Mouse (Mus musculus) adrenal gland, adult 18-20 months (tissue): ENCODE measurements around the gene Hsd17b14. TPM values are rescaled to one million over a fixed set of nuclear protein-coding genes. Genes with fewer than 3 reads are reported as not detected.
"Not testable (repeated sequence)": the region's sequence is repeated elsewhere in the genome, so short reads cannot be mapped to it uniquely, and the experiment has no call there.

Experiments
- DNase-seq, 2 experiments: peaks; one replicate each; pipeline ENCODE4 v3.0.0; 2021 to 2022; ENCODE audit warnings: low spot score in 2 of 2
- long read RNA-seq, 2 experiments: library from polyadenylated mRNA; stranded (forward); transcript quantifications; one replicate each; pipeline ENCODE4 v2.0.0; 2021
- total RNA-seq, 2 experiments: library from RNA; stranded (reverse); gene quantifications; 1 replicate in 1 of 2; 2 replicates in 1 of 2; pipeline ENCODE4 v1.2.3; 2021

Gene Hsd17b14
- 1 to 10 TPM in 1 of 2 experiments, under 1 TPM in 1; 0.83 to 3.0 TPM for total RNA-seq
- long read RNA-seq, experiment 1, partial matches to known transcripts, result 0 of 1 reads
- long read RNA-seq, experiment 1, other reads (novel, unspliced or antisense), result 1 of 1 reads
- long read RNA-seq, experiment 2, partial matches to known transcripts, result 0 of 2 reads
- long read RNA-seq, experiment 2, other reads (novel, unspliced or antisense), result 0 of 2 reads

GRCm38 (mm10) chr7:45554744-45555143 is at the start of gene Hsd17b14:
Gene Hsd17b14, plus strand, starts transcription at chr7:45554893.
- DNase-seq, result no peak

- no peak for DNase-seq
Measured at GRCm38 (mm10) chr7:45507583-45507982, 47.1 kb upstream of the Hsd17b14 start.

DNA sequence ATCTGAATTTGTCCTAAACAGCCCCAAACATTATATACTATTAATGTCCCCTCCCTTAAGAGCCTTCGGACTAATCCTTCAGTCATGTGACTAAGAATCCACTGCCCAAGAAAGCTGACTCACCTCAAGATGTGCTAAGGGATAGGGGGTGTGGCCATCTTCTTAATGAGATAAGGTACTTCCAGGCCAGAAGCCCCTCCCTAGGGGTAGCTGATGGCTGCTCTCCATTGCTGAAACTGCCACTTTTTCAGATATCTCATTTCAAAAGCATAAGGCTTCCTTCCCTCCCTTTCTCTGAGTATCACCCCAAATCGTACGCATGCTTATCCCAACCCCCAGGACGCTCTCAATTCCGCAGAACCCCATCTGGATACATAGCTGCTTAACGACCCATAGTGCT is 46.1 kb upstream of the Hsd17b14 start:
- no peak for DNase-seq

- DNase-seq, result no peak
Measured at GRCm38 (mm10) chr7:45509181-45509882, 45.4 kb upstream of the Hsd17b14 start.

GRCm38 (mm10) chr7:45509912-45510787 is 44.5 kb upstream of the Hsd17b14 start, which contains the start of gene Nucb1:
Gene Nucb1, minus strand, starts transcription at chr7:45510406.
- DNase-seq, result peak; percentile 84 to 86

- DNase-seq, result no peak
Measured at GRCm38 (mm10) chr7:45514411-45514810, 40.3 kb upstream of the Hsd17b14 start.

DNA sequence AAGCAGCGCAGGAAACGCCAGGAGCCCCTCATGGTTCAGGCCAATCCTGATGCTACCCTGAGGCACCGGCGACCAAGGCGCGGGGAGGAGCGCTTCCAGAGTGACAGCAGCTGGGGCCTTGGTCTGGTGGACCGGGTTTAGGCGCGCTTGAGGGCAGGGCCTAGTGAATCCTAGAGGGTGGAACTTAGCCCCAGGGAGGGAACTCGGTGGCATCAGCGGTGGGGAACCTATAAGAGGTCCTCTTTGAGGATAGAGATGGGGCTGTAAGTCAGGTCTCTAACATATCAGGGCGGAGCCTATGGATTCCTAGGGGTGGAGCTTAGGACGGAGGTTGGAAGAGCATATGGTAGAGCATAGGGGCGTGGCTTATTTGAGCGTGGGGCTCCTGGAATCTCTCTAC is 39.3 kb upstream of the Hsd17b14 start:
- no peak for DNase-seq

- not testable (repeated sequence) for DNase-seq
Measured at GRCm38 (mm10) chr7:45516846-45517245, 37.8 kb upstream of the Hsd17b14 start.

- DNase-seq, result no peak
Measured at GRCm38 (mm10) chr7:45518618-45519017, 36.1 kb upstream of the Hsd17b14 start.

- DNase-seq, result no peak
Measured at GRCm38 (mm10) chr7:45519345-45520120, 35.2 kb upstream of the Hsd17b14 start.

DNA sequence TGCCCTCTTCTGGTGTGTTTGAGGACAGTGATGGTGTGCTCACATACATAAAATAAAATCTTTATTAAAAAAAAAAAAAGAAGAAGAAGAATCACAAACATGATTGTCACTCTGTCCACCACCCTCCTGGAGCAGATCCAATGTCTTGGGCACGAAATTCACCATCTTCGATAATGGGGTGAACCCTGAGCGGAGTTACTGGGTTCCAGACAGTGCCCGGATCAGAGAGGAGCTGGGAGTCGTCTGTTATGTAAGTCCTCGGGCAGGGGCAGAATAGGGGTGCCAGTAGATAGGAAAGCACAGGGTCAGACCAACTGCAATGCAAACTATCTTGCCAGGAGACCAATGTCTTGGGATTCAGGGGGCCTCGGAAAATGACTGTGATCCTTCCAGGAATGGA is 34.1 kb upstream of the Hsd17b14 start:
- no peak for DNase-seq

- peak; percentile 69 to 80 for DNase-seq
Measured at GRCm38 (mm10) chr7:45521728-45522184, 32.9 kb upstream of the Hsd17b14 start.

DNA sequence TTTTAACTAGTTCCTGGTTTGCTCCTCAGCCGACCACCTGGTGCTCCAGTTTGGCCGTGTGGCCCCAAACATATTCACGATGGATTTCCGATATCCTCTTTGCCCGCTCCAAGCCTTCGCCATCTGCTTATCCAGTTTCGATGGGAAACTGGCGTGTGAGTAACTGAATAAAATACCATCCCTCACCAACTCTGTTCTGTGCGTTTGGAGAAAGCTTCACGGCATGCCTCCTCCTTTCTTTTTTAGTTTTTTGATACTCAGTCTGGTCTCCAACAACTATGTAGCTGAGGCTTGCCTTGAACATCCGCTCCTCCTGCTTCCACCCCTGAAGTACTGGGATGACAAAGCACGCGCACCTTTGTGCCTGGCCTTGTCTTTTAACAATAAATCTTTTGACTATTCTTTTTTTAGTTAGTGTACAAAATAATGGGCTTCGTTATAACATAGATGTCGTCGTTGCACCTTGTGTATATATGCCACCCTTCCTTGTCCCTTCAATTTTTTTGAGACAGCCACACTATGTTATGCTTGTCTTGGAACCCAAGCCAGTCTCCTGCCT is 32.4 kb upstream of the Hsd17b14 start:
- no peak for DNase-seq

DNA sequence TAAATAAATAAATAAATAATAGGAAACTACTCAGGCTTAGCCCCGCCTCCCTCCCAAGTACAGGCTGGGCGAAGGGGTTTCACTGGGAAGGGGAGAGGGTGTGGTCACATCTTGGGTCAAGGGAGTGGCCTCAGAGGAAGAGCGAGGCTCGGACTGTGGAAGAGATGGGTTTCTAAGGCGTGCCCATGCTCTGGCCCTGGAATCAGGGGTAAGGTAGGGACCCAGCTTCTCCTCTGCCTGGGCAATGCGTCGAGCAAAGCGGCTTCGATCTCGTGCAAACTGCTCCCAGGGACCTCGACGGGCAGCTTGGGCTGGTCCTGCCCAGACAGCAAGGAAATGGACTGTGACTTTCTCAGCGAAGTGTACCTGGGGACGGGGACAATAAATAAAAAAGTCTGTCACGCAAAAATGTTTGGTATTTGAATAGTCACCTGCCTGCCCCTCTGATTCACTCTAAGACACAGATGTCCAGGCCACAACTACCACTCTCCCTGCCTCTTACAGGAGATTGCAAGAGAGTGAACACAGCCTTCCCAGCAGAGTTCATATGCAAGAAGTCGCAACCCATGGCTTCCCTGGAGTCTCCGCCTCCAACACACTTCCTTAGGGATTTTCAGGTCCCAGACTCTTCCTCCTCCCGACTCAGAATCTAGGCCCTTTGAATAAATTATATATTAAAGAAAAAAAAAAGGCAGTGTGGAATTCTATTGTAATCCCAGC is 31.6 kb upstream of the Hsd17b14 start:
- DNase-seq, result no peak

DNA sequence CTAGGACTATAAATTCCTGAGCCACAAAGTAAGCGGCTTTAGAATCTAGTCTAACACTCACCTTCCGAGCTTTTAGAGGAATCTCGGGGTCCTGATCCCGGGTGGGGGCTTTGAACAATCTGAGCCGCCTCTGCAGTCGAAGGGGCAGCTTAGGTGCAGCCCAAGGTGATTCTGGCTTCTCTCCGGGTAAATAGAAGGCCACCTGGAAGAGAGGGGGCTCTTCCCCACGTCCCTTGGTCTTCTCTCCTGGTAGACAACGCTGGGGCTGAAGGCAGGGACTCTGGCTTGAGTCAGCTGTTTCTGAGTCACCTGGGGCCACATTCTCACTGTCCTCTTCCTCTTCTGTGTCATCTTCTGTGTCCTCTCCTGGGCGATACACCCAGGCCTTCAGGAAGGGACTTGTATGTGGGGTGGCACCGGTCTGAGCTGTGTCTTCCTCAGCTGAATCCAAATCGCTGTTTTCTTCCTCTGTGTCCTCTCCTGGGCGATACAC is 31.0 kb upstream of the Hsd17b14 start:
- no peak for DNase-seq

- DNase-seq, result peak; percentile 41 to 48
Measured at GRCm38 (mm10) chr7:45524841-45525621, 29.7 kb upstream of the Hsd17b14 start.

DNA sequence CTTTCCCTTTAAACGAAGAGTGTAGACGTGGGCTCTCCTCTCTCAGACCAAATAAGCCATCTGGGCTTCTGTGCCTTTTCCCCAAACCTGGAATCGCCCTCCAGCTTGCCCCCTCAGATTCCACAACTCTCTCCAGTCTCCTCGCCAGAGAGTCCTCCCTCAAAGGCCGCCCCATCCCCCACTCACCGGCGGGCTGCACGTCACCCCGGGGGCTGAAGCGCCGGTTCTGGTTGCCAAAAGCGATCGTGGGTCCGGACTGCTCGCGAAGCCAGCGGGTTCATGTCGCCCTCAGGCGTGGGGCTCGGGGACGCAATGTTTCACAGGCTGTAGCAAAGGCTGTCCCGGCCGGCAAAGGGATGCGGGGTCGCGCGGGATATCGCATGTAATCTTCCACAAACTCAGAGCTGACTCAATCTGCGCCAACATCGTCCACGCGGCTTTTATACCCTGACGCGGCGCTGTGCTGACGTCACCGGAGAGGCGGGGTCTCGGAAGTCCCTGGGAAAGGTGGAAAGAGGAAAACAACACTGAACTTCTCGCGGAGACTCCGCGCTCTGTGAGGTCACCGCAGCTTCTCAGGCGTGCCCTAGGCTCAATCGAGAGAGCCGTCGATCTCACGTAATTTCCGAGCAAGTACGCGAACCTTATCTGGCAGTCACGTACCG is 28.8 kb upstream of the Hsd17b14 start, which contains the start of the genes Ppp1r15a and Plekha4:
Gene Ppp1r15a (minus strand): TSS at position 460 of the 665 bp plus-strand sequence.
Gene Plekha4 (plus strand): TSS at position 522 of the 665 bp plus-strand sequence.
- peak; percentile 98 for DNase-seq

DNA sequence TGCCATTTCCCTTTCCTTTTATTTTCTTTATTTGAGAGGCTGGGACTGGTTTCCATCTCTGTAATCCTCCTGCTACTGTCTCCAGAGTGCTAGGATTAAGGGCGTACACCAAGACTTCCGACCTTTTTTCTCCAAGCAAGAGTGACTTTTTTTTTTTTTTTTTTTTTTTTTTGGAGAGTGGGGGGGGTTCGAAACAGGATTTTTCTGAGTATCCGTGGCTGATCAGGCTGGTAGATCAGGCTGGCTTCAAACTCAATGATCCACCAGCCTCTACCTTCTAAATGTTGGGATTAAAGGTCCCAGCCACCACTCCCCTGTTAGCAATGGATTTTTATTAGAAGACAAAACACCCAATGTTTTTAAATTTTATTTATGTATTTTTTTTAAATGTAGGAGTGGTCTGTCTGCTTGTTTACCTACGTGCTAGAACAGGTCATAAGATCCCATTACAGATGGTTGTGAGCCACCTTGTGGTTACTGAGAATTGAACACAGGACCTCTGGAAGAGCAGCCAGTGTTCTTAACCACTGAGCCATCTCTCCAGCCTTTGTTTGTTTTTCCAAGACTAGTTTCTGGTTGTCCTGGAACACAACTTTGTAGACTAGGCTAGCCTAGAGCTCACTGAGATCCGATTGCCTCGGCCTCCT is 28.1 kb upstream of the Hsd17b14 start:
- no peak for DNase-seq
